Mouse (Mus musculus): ENCODE results near the gene Thap3.

The Thap3 gene

GRCm38 (mm10) chr4:152009076-152010051 lies 20.6 kb upstream of the Thap3 start:
- DNase-seq (ENCODE audit: low spot score) = peak; percentile 50

DNA sequence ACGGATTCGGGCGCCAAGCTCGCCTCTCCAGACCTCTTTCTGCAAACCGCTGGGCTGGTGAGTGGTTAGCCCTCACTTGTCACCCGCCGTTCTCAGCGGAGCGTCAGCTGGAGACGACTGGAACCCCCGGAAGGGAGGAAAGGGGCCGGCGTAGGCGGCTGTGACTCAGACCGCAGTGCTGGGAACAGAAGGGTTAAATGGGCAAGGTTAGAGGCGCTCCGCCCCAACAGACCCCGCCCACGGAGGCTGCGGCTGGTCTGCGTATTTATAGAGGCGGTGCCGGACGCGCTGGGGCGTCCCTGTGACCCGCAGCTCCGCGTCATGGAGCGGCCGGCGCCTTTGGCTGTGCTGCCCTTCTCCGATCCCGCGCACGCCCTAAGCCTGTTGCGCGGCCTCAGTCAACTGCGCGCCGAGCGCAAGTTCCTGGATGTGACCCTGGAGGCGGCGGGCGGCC lies 19.9 kb upstream of the Thap3 start, which contains the start of gene Klhl21:
Gene Klhl21 (plus strand): TSS at position 182 of the 454 bp plus-strand sequence.
- DNase-seq (ENCODE audit: low spot score) = peak; percentile 94

DNA sequence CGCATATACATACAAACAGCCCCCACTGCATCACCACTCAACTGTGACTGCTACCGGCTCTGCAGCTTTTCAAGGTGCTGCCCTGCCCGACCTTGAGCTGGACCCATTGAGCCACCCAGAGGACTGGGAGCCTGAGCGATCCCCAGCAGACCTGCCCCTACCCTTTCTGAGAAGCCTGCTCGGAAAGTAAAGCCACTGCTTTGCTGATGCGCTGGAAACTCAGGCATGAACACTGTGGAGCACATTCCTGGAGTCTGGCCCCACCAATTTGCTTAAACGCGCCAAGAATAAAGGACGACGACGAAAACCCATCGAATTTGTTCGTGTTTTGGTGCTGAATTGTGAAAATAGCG lies 19.3 kb upstream of the Thap3 start:
- no peak for DNase-seq (ENCODE audit: low spot score)

DNA sequence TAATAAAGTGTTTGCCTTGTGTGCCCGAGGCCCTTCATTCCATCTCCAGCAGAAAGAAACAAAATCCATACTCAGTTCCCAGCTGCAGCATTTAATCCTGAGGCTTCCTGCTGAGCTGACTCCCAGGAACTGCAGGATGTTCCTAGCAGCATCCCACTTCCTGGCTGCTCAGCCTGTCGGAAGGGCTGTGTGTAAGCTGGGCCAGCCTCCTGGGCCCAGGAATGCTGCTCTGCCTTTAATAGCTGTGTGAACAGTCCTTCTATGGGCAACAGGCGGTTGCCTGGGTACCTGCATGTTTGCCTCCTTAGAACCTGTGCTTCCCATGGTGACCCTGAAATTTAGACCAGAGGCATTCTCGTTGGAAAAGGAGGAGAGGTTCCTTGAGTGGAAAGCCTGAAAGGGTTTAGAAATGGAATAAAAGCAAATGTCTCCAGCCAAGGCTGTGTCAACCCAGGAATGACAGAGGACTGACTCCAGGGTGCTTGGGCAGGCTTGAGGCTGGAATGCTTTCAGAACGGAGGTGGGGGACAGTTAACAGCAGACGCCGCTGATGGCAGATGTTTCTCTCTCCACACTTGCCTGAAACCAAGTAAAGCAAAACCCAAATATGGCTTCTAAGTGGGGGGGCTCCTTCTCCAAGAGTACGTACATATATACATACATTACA lies 18.8 kb upstream of the Thap3 start:
- DNase-seq (ENCODE audit: low spot score) = no peak

DNA sequence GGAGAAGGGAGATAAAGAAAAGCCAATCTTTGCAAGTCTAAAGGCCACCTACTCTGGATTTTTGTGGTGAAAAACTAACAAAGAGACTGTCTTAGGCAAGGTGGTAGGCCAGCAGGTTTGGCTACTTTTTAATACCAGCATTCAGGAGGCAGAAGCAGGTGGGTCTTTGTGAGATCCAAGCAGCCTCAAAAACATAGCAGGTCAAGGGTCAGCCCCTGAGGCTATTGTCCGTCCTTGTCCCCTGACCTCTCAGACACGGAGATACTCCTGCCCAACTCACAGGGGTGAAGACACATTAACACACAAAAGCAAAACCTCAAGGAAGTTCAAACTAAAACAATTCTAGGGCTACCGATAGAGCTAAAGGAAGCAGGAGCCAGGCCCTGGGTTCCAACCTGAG lies 18.0 kb upstream of the Thap3 start:
- no peak for DNase-seq (ENCODE audit: low spot score)

DNA sequence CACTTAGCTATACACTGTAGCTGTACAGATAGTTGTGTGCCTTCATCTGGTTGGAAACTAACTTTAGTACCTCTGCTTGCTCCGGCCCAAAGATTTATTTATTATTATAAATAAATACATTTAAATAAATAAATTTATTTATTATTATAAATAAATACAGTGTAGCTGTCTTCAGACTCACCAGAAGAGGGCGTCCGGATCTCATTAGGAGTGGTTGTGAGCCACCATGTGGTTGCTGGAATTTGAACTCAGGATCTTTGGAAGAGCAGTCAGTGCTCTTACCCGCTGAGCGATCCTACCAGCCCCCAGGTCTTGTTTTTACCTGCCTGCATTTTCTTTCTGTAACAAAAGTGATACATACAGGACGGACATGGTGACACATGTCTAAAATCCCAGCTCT lies 17.3 kb upstream of the Thap3 start:
- DNase-seq (ENCODE audit: low spot score) = no peak

DNA sequence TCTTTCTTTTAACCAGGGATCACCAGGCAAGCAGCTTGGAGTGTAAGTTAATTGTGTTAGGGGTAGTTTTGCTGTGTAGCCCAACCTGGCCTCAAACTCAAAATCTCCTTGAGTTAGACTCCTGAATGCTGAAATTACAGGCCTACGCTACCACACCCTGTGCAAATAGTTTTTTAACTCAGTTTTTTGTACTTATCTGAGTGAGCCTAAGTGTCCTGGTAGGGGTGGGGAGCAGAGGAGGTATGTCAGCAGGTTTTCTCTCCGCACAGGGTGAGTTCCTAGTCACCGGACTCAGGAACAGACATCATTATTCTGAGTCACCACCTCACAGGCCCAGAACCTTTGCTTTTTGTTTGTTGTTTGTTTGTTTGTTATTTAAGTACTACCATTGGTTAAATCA lies 13.3 kb upstream of the Thap3 start:
- no peak for DNase-seq (ENCODE audit: low spot score)

- no peak for DNase-seq (ENCODE audit: low spot score)
These were observed 12.5 kb upstream of the Thap3 start for GRCm38 (mm10) chr4:152001335-152001734.

- no peak for DNase-seq (ENCODE audit: low spot score)
These were observed 12.1 kb upstream of the Thap3 start for GRCm38 (mm10) chr4:152000906-152001305.

GRCm38 (mm10) chr4:151999481-151999880 lies 10.7 kb upstream of the Thap3 start:
- DNase-seq (ENCODE audit: low spot score) = no peak

DNA sequence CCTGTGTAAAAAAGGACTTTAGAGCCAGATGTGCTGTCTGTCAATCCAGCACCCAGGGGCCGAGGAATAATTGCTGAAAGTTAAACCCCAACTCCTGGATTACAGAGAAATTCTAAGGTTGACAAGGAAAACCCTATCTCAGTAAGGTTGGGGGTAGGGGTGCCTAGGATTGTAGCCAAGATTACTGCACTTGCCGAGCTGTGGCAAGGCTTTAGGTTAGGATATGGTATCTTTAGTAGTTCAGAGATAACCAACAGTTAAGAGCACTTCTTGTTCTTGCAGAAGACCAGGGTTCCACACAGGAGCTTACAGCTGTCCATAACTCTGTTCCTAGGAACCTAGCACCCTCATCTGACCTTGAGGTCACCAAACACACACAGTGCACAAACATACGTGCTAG lies 8.9 kb upstream of the Thap3 start:
- no peak for DNase-seq (ENCODE audit: low spot score)

- no peak for DNase-seq (ENCODE audit: low spot score)
These were observed 8.1 kb upstream of the Thap3 start for GRCm38 (mm10) chr4:151996951-151997222.

GRCm38 (mm10) chr4:151996173-151996950 lies 7.6 kb upstream of the Thap3 start, which contains the start of gene Phf13:
Phf13 (minus strand) TSS chr4:151996258.
- peak; percentile 98 for DNase-seq (ENCODE audit: low spot score)

- DNase-seq (ENCODE audit: low spot score) = peak; percentile 56
These were observed 6.8 kb upstream of the Thap3 start for GRCm38 (mm10) chr4:151995371-151996172.

DNA sequence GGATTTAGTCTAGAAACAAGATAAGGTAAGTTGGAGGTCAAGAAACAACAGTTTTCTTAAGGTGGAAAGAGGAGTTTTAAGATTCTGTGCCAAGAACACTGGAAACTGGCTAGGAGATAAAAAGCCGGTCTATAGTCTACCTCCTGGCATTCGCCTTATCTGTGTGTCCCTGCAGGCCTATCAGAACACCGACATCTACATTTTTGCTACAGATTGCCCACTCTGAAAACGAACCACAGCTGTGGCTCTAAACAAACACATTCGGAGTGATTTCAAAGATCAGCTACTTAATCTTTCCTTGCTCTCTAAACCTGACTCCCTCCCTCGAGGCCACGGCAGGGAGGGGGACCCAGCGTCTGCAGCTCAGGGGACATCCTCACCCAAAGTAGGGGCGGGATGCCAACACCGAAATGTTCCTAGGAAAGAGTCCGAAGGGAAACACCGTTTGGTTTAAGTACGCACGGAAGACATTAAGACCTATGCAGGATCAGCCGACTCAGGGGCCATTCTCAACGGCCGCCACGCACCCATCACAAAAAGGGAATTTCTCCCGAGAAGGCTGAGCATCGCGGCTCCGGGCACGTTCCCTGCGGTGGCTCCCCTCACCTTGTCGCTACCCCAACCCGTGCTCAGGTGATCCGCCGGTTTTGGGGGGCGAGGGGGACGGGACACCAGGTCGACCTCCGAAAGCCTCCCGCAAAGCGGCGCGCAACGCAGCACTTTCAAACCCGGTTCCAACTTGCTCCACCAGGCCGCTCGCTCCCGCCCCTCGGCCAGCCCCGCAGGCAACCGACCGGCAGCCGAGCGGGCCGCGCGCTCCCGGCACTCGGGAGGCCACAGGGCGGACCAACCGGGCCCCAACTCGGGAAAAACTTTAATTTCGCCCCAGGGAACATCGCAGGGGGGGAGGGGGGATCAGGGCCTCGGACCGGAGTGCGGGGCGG lies 5.7 kb upstream of the Thap3 start:
- DNase-seq (ENCODE audit: low spot score) = peak; percentile 62

DNA sequence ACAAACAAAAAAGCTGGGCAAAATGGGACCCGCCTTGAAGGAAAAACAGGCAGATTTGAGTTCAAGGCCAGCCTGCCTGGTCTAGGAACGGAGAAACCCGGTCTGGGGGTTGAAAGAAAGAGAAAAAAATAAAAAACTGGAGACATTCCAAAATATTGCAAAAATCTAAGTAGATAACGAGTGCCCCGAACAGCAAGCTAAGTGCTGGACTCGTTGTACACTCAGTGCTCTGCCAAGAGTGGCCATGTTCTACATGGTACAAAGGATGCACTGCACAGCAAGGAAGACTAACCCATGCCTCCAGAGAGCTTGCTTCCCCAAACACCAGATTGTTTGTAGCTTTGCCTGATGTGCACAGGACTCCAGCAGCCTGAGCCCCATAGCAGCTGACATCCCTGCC lies 4.2 kb upstream of the Thap3 start:
- DNase-seq (ENCODE audit: low spot score) = no peak

- no peak for DNase-seq (ENCODE audit: low spot score)
These were observed 3.3 kb upstream of the Thap3 start for GRCm38 (mm10) chr4:151992091-151992490.

DNA sequence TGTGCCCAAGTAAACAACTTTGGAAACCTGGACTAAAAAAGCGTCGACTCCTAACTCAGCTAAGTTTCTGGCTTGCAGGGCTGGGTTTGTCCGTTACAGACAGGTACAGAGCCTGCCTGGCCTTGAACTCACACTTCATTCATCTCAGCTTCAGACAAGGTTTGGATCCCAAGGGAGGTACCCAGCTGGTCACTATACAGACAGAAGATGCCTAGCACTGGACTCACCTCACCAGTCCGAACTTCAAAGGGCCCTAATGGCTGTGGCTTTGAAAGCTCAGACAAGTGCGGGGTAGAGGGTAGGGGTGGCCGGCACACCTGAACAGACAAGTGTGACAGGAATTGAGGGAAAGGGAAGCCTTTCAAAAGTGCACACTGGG lies 302 bp upstream of the Thap3 start:
- DNase-seq (ENCODE audit: low spot score) = no peak

DNA sequence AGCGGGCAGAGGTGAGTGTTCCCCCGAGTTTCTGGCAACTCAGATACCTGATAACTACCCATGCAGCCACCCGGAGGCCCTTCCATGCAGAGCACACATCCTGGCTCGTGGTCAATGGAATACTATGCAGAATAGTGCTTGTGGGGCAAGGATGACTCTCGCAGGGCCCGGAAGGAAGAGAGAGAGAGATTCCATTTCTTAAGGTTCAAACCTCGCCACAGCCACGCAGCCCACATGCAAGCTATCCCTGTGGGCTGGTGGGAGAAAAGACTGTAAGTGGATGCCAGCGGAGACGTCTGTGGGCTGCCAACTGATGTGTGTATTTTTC lies 819 bp downstream of the Thap3 start:
- DNase-seq (ENCODE audit: low spot score) = no peak

- no peak for DNase-seq (ENCODE audit: low spot score)
These were observed 2.1 kb downstream of the Thap3 start for GRCm38 (mm10) chr4:151986650-151987049.

DNA sequence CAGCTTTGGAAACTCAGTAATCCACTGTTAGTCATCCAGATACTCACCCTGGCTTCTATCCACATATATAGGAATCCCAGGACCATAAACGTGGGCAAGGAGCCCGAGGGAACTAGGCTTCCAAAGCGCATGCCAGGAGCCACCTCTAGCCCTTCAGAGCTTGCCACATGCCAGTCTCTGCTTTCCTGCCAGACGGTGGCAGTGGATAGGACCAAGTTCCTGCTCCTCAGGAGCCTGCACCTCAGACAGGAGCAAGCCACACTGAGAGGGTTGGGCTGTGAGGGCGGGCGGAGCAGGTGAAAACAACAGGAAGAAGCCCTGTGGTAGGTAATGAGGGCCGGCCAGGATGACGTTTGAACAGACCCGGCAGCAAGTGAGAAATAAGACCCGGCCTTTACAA lies 2.9 kb downstream of the Thap3 start:
- no peak for DNase-seq (ENCODE audit: low spot score)
